Mouse (Mus musculus): ENCODE measurements around the gene Fgd6.

The Fgd6 gene

GRCm38 (mm10) chr10:94047024-94047423 lies 11.2 kb downstream of the Fgd6 start:
- DNase-seq, result no peak

- peak in 1 of 2 experiments; percentile 18 for DNase-seq
Measured at GRCm38 (mm10) chr10:94047845-94048559, 12.2 kb downstream of the Fgd6 start.

GRCm38 (mm10) chr10:94049121-94049520 lies 13.3 kb downstream of the Fgd6 start:
- DNase-seq, result no peak

GRCm38 (mm10) chr10:94050736-94051135 lies 14.9 kb downstream of the Fgd6 start:
- DNase-seq, result no peak

GRCm38 (mm10) chr10:94056487-94056886 lies 20.7 kb downstream of the Fgd6 start:
- DNase-seq, result no peak

GRCm38 (mm10) chr10:94059618-94060055 lies 23.8 kb downstream of the Fgd6 start:
- no peak for DNase-seq

- DNase-seq, result no peak
Measured at GRCm38 (mm10) chr10:94060190-94060589, 24.4 kb downstream of the Fgd6 start.

- no peak for DNase-seq
Measured at GRCm38 (mm10) chr10:94062357-94062756, 26.6 kb downstream of the Fgd6 start.

GRCm38 (mm10) chr10:94066896-94067295 lies 31.1 kb downstream of the Fgd6 start:
- DNase-seq, result no peak

GRCm38 (mm10) chr10:94068701-94069100 lies 32.9 kb downstream of the Fgd6 start:
- peak in 1 of 2 experiments; percentile 56 for DNase-seq

- no peak for DNase-seq
Measured at GRCm38 (mm10) chr10:94071641-94072040, 35.8 kb downstream of the Fgd6 start.

- peak; percentile 65 to 72 for DNase-seq
Measured at GRCm38 (mm10) chr10:94072261-94072915, 36.6 kb downstream of the Fgd6 start.

- DNase-seq, result no peak
Measured at GRCm38 (mm10) chr10:94072916-94073465, 37.2 kb downstream of the Fgd6 start.

- no peak for DNase-seq
Measured at GRCm38 (mm10) chr10:94076966-94077825, 41.4 kb downstream of the Fgd6 start.

GRCm38 (mm10) chr10:94080740-94081139 lies 44.9 kb downstream of the Fgd6 start:
- DNase-seq, result no peak

- peak in 1 of 2 experiments; percentile 16 for DNase-seq
Measured at GRCm38 (mm10) chr10:94082040-94082734, 46.4 kb downstream of the Fgd6 start.

- DNase-seq, result no peak
Measured at GRCm38 (mm10) chr10:94086315-94086714, 50.5 kb downstream of the Fgd6 start.

- peak; percentile 47 to 71 for DNase-seq
Measured at GRCm38 (mm10) chr10:94087367-94088077, 51.7 kb downstream of the Fgd6 start.

- DNase-seq, result no peak
Measured at GRCm38 (mm10) chr10:94090032-94090431, 54.2 kb downstream of the Fgd6 start.

GRCm38 (mm10) chr10:94093534-94093933 lies 57.7 kb downstream of the Fgd6 start:
- DNase-seq, result no peak

GRCm38 (mm10) chr10:94095743-94096465 lies 60.1 kb downstream of the Fgd6 start:
- DNase-seq, result no peak

Measured in kidney, postnatal 36 days (tissue).